Comparison of ENCODE assay signal across 19 mouse cellular contexts in genomic region chr5:48006059-48006458, GRCm38 (mm10). TPM values are rescaled to one million over a fixed set of nuclear protein-coding genes. Genes with fewer than 3 reads are reported as not detected.
DNase-seq lines count a peak whose midpoint lies in the region; ATAC-seq lines count a peak whose summit lies in the region.
"Had no signal": no experiment of that assay in that cellular context is flagged by ENCODE, and none has a peak within 500 bp of the region (broad histone marks: within the 10 kb centered on the region; RNA-seq: fewer than 3 reads in every experiment).

No protein-coding gene starts in this region.

- no peak overlapping the region for H3K4me2 ChIP-seq in kidney, embryonic 14.5 days (replicated peaks; ENCODE audit: low read depth, low read length)
- H3K4me2 ChIP-seq in midbrain, embryonic 15.5 days, result no peak overlapping the region

- no peaks in the 10 kb centered on the region for H3K9me3 ChIP-seq in kidney, embryonic 14.5 days (ENCODE audit: control insufficient read depth, low read length)
- no peaks in the 10 kb centered on the region for H3K9me3 ChIP-seq in midbrain, embryonic 15.5 days
- H3K9me3 ChIP-seq in midbrain, embryonic 10.5 days (replicated peaks), result no peaks in the 10 kb centered on the region
- H3K9me3 ChIP-seq: G1E had no signal

- DNase-seq in kidney, adult 18-20 months, result no peak
- DNase-seq in midbrain, embryonic 10.5 days (ENCODE audit: low spot score), result no peak
- DNase-seq: adrenal gland, adult 2 months; adrenal gland, adult 8-10 months; adrenal gland, postnatal 10 days; adrenal gland, postnatal 14 days; adrenal gland, postnatal 25 days; adrenal gland, postnatal 36 days; B cell, adult 2 months; cerebellum, adult 11 months; cerebellum, adult 11-12 months; cerebellum, adult 18-20 months had no signal

- 0 out of 2 replicates have a peak, but pooled peaks have one; percentile 55 for ATAC-seq in kidney, embryonic 14.5 days (ENCODE audit: low FRiP score, low TSS enrichment)
- 0 out of 2 replicates have a peak, but pooled peaks have one; percentile 53 for ATAC-seq in midbrain, embryonic 15.5 days (replicated peaks)
- ATAC-seq: activated CD4-positive, CD25-positive, alpha-beta regulatory T cell, adult 4 months; CD4-positive, CD25-positive, alpha-beta regulatory T cell, adult 4 months; Patski had no signal

- no peak overlapping the region for H3K4me3 ChIP-seq in kidney, embryonic 14.5 days (ENCODE audit: low read length)
- H3K4me3 ChIP-seq in midbrain, embryonic 15.5 days, result no peak overlapping the region
- no peak overlapping the region for H3K4me3 ChIP-seq in midbrain, embryonic 10.5 days

- no peaks in the 10 kb centered on the region; the same call in 1 of the 2 replicates for H3K36me3 ChIP-seq in kidney, embryonic 14.5 days (ENCODE audit: control insufficient read depth, insufficient read depth, low read length)
- H3K36me3 ChIP-seq in midbrain, embryonic 15.5 days (replicated peaks), result no peaks in the 10 kb centered on the region
- peaks cover 7% of the 10 kb centered on the region for H3K36me3 ChIP-seq in midbrain, embryonic 10.5 days
- H3K36me3 ChIP-seq: G1E had no signal

- H3K27me3 ChIP-seq in kidney, embryonic 14.5 days (ENCODE audit: control insufficient read depth, insufficient read depth, low read length), result no peaks in the 10 kb centered on the region
- H3K27me3 ChIP-seq in midbrain, embryonic 15.5 days (replicated peaks), result no peaks in the 10 kb centered on the region
- H3K27me3 ChIP-seq in midbrain, embryonic 10.5 days (ENCODE audit: low read depth, poor library complexity, severe bottlenecking), result no peaks in the 10 kb centered on the region
- H3K27me3 ChIP-seq: CH12.LX had no signal

- no peak overlapping the region for H3K9ac ChIP-seq in kidney, embryonic 14.5 days (ENCODE audit: low read depth, low read length)
- no peak overlapping the region for H3K9ac ChIP-seq in midbrain, embryonic 15.5 days

- H3K27ac ChIP-seq in kidney, embryonic 14.5 days (ENCODE audit: low read depth, low read length), result no peak overlapping the region
- H3K27ac ChIP-seq in midbrain, embryonic 15.5 days, result no peak overlapping the region
- H3K27ac ChIP-seq in midbrain, embryonic 10.5 days (replicated peaks), result no peak overlapping the region

- H3K4me1 ChIP-seq in kidney, embryonic 14.5 days (ENCODE audit: control insufficient read depth, insufficient read depth, low read length), result peaks cover 6% of the 10 kb centered on the region
- peaks cover 8% of the 10 kb centered on the region for H3K4me1 ChIP-seq in midbrain, embryonic 15.5 days
- H3K4me1 ChIP-seq in midbrain, embryonic 10.5 days, result peaks cover 31% of the 10 kb centered on the region

RNA-seq across cellular contexts. Expression of gene Slit2, which starts 23.1 kb away (rescaled TPM):
- 33.2 and 50.5 TPM in 2 replicates for polyA plus RNA-seq in kidney, embryonic 14.5 days (2014; fragmentation: Nextera tagmentation; extraction: Ambion mirVana)
- 23.1 and 25.4 TPM in 2 replicates for polyA plus RNA-seq in midbrain, embryonic 15.5 days (2015; fragmentation: Nextera tagmentation; extraction: Ambion mirVana)
- polyA plus RNA-seq in midbrain, embryonic 10.5 days (2016; fragmentation: Nextera tagmentation; extraction: Ambion mirVana), result 44.4 and 45.2 TPM in 2 replicates
- polyA plus RNA-seq: G1E had no signal
